Mouse (Mus musculus) gastrocnemius, adult 8-10 months (tissue): ENCODE measurements around the gene Masp2. TPM values are rescaled to one million over a fixed set of nuclear protein-coding genes. Genes with fewer than 3 reads are reported as not detected.

Experiments
- DNase-seq, 2 experiments: peaks; one replicate each; pipeline ENCODE4 v3.0.0; 2022; ENCODE audit warnings: low spot score in 2 of 2
- total RNA-seq, 4 experiments: library from RNA; stranded (reverse); gene quantifications; 2 replicates each; pipeline ENCODE4 v1.2.4; 2022

Masp2 gene
- under 1 TPM; 0.24 to 0.56 (median 0.53) TPM for total RNA-seq

DNA sequence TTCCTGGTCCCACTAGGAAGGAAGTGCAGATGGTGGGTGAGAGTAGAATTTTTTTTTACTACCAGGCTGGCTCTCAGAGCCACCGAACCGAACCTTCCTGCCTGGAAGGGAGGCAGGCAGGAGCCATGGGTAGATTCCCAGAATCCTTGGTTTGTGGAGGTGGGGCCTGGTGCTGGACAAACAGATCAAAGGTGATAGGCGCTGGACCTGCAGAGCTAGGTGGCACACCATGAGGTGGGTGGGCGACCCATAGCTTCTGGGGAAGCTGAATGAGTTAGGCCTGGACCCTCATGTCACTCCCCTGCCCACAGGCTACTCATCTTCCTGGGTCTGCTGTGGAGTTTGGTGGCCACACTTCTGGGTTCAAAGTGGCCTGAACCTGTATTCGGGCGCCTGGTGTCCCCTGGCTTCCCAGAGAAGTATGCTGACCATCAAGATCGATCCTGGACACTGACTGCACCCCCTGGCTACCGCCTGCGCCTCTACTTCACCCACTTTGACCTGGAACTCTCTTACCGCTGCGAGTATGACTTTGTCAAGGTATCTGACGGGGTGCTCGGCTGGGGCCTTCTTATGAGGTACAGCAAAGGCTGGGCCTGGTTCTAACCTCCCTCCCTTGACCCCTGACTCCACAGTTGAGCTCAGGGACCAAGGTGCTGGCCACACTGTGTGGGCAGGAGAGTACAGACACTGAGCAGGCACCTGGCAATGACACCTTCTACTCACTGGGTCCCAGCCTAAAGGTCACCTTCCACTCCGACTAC, at the start of gene Masp2:
Masp2 (plus strand) TSS at position 198 of the 764 bp plus-strand sequence.
- no peak for DNase-seq

DNA sequence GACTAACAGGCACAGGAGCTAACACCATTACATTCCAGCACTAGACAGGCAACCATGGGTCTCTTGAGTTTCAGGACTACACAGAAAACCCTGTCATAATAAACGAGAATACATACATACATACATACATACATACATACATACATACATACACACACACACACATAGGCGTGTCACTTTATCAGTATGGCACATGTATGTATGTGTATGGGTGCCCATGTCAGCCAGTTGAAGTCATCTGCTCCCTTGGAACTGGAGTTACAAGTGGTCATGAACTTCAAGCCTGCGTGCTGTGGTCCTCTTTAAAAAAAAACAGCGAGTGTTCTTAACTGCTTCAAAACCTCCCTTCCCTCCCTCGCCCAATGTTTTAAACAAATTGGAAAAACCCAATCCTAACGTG, 44.6 kb upstream of the Masp2 start:
- no peak for DNase-seq

DNA sequence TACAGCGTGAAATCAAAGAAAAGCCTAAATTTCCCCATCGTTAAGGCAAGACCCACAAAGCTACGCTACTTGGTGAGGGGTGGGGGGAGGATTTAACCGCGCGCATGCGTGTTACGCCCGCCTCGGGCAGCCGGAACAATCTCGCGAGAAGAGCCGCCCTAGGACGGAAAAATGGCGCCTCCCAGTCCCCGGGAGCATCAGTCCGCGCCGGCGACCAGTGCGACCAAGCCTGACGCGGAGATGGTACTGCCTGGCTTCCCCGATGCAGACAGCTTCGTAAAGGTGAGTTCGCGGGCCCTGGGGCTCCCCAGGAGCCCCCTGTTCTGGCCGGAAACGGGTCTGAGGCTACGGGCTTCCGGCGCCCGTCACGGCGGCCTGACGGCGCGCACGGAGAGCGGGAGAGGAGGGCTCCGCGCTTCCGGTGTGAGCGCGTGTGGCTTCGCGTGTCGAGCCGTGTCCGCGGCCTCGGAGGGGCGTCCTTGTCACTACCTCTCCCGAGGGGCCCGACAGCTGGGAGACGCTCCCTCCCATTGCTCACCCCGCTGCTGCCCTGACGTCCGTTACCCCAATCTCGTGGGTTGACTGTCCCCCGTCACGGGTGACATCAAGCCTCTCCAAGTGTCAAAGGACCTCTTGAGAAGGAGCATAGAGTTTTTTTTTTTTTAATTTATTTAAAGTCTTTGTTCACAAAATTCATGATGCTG, 43.9 kb upstream of the Masp2 start, which contains the start of gene Exosc10:
Exosc10 (plus strand) TSS at position 133 of the 704 bp plus-strand sequence.
- DNase-seq: peak; percentile 63 to 79

DNA sequence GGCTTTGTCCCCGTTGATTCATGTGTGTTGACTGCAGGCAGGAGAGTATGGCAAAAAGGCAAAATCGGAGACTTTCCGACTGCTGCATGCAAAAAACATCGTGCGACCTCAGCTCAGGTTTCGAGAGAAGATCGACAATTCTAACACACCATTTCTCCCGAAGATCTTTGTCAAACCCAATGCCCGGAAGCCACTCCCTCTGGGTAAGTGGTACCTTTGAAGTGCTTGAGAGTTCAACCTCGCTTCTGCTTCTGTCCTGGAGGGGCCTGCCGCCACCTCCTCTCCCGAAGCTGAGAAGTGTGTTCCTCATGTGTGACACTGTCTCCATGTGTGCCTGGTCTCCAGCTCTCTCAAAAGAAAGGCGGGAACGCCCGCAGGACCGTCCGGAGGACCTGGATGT, 39.7 kb upstream of the Masp2 start:
- DNase-seq: no peak

DNA sequence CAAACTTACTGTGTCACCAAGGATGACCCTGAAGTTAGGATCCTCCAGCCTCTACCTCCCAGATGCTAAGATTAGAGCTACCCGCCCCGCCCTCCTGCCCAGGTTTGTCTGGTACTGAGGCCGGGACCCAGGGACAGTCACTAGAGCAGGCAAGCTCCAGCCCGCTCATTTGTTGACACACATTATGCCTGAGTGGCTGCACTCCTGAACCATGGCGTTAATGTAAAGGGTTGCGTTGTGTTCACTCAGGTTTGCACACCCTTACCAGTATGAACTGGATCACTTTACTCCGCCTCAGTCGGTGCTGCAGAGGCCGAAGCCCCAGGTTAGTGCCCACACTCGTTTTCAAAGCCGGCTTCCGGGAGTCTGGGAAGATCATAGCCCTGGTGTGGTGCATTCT, 38.8 kb upstream of the Masp2 start:
- no peak for DNase-seq

DNA sequence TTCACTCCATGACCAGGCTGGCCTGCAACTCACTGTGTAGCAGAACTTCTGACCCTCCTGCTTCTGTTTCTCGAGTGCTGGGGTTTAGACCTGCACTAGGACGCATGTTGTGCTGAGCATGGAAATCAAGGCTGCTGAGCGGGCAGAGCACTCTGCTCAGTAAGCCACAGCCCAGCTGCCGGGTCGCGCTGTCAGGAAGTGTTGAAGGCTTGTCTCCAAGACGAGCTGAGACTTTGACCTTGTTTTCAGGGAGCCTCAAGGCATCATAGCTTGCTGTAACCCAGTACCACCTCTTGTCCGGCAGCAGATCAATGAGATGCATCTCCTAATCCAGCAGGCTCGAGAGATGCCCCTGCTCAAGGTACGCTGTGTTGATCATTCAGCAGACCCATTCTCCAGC, 32.2 kb upstream of the Masp2 start:
- no peak for DNase-seq

DNA sequence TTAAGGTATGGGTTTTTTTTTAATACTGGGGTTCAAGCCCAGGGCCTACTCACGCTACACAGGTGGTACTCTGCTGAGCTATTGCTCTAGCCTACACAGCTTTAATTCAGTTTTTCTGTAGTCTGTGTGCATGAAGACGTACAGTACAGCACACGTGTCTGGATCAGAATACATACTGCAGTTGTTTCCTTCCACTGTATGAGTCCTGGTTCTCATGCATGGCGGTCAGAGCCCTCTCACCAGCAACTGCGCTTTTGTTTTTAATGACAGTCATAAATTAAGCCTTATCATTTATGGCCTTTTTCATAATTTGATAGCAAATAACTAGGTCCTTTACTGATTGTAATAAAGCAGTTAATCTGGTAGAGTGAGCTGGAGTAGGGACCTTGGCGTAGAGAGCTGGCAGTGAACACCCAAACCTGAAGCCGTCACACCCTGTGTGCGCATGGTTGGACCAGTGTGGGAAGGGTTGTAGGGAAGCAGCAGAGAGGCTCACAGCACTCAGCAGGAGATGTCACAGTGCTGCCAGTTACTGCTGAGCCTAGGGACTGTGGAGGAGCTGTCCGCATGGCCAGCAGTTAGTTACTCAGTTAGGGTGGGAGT, 31.6 kb upstream of the Masp2 start:
- DNase-seq: no peak

DNA sequence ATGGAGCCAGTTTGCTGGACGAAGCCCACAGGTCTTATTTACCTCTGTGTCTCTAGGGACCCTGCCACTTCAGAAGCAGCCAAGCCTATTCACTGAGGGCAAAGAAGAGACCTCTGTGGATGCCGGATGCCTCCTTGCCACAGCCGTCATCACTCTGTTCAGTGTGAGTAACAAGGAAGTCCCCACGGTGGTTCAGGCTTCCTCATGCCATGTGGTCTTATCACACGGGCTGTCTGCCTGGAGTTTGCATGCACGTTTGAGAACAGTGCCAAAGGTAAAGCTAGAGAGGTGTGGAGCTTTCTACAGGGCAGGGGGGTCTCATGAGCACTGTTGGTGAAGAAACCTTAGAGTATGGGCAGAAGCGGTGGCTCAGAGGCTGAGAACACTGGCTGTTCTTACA, 29.1 kb upstream of the Masp2 start:
- DNase-seq: no peak

DNA sequence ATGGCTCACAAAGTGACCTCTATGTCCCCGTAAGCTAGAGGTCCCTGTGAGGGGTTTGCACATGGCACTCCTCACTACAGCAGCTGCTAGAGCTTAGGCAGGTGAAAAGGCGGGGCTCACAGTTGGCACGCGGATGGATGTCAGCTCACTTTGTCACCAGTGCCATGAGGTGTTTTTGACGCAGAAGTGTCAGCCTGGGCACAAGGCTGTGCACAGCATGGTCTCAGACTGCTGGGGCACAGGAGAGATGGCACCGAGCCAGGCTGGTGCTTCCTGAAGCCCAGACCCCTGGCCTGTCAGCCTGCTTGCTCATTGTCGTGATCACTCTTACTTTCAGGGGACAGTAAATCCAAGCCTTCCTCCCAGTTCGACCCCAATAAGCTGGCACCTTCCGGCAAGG, 21.6 kb upstream of the Masp2 start:
- no peak for DNase-seq

DNA sequence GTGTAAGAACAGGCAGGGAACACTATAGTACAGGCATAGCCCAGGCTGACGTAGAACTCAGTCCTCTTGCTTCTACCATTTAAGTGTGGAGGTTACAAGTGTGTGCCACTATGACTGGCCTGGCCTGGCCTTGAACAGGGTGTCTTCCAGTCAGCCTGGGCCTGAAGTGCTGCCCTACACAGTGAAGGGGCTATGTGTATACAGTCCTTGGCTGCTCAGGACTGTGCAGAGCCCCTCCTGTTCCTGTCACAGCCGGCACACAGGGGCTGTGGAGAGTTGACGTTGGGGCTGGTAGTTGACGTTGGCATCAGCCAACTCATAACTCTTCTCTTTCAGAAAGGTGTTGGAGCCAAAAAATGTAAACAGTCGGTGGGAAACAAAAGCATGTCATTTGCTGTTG, 20.9 kb upstream of the Masp2 start:
- DNase-seq: no peak

DNA sequence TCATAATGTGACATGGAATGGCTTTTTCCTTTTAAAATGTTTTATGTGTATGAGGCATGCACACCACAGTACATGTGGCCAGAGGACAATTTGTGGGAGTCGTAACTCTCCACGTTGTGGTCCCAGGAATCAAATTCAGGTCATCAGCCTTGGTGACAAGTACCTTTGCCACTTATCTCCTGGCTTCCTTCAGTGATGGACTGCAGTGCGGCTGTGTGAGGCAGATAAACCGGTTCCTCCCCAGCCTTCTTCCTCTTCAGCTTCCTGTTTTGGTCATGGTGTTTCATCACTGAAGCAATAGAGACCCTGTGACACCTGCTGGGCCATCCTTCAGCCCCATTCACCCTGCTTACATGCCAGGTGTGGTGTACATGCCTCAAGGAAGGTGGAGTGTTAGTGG, 19.1 kb upstream of the Masp2 start:
- no peak for DNase-seq

DNA sequence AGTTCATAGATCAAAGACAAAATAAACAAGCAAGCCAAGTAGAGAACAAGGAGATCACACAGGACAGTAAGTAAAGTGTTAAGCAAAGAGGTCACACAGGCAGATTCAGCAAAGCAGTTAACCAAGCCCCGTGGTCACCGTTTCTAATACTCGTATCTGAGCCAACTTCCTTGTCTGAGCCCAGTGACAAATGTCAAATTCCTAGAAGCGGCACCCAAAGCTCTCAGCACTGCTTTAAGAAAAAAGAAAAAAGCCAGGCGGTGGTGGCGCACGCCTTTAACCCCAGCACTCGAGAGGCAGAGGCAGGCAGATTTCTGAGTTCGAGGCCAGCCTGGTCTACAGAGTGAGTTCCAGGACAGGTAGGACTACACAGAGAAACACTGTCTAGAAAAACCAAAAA, 15.7 kb upstream of the Masp2 start:
- no peak for DNase-seq

DNA sequence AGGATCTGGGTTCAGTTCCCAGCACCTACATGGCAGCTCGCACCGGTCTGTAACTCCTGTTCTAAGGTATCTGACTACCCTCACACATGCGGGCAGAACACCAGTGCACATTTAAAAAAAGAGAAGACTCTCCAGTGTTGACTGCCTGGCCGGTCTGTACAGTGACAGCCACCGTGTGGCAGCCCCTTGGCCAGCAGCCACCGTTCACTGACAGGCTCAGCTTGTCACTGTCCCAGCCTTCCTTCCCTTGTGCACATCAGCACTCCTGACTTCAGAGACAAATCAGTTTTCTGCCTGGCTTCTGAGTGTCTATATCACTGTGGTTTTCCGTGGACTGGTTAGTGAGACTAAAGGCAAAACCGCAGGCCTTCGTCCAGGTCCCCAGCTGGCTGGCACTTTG, 13.6 kb upstream of the Masp2 start:
- no peak for DNase-seq

DNA sequence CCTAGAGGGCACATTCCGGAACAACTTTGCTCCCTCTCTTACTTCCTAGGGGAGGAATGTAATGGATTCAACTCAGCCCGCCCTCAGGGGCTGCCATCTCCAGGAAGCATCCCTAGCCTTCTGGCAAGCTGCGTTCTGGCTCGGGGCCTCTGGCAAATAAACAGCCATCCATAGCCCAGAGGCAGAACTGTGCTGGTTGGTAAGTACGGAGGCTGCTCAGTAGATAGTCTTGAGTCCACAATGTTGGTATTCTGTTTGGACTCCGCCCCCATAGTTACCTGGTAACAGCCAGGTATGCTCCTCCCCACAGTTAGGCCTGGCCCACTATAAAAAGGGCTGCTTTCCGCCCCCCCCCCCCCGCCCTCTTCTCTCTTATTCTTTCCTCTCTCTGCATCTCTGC, 12.8 kb upstream of the Masp2 start:
- no peak for DNase-seq

DNA sequence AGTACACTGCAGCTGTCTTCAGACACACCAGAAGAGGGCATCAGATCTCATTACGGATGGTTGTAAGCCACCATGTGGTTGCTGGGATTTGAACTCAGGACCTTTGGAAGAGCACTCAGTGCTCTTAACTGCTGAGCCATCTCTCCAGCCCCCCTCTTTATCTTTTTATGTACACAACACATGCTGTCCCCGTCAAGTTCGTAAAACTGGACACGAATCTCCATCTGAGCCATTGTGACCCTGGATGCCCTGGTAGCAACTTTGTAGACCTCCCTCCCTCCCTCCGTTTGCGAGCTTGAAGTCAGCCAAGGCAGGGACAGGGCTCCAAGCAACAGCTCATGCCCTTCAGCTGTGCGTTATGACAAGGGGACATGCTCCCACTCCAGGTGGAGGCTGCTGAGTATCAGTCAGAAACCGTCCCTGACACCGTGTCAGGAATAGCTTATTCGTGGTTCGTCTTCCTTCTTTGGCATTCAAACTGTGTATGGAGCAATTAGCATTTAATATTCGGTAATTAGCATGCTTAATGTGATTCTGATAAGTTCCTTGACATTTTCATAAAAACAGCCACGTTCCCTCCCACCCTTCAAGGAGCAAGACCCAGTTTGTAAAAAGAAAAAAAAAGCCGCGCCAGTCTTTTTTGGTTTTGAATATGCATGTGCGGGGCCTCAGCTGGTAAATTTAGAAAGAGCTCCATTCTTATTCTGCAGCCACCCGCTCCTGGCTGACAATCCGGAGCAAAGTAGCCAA, 11.8 kb upstream of the Masp2 start:
- no peak for DNase-seq

DNA sequence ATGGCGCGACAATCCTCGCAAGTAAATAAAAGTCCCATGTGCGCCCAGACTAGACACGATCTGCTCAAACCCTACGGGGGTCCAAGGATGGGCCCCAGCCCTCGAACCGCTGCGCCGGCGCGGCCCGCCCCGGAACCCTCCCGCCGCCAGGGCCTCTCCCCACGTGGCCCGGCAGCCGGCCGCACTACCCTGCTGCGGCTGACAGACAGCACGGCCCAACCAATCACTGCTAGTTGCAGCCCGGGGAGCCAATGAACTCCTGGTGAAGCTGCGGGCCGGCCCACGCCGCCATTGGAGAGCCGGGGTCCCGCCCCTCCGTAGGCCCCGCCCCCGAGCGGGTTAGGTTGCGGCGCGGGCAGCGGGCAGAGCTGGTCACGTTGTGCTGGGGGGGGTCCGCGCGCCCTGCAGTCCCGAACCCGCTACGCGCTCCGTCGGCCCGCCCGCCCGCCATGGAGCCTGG, 11.2 kb upstream of the Masp2 start, which contains the start of gene Srm:
Srm (plus strand) TSS at position 333 of the 460 bp plus-strand sequence.
- peak; percentile 97 to 98 for DNase-seq

DNA sequence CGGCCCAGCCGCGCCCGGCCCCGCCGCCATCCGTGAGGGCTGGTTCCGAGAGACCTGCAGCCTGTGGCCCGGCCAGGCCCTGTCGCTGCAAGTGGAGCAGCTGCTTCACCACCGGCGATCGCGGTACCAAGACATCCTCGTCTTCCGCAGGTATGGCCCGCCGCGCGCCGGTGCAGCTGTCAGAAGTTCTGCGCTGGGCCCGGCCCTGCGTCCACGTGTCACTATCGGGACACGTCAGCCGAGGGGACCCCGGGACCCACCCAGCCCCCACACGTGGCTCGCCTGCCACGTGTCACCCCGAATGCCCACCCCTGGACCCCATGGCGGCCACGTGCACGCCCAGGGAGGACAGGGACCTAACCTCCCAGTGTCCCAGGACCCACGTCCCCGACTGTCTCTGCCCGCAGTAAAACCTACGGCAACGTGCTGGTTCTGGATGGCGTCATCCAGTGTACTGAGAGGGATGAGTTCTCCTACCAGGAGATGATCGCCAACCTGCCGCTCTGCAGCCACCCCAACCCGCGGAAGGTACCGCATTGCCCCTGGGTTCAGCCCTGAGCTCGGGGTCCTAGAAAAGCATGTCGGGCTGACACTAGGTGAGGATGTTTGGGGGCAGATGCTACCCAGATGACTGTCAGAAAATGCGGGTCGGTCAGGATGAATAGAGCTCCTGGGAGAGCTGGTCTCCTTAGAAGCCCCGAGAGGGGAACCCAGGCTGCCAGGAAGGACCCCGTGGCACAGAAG, 10.5 kb upstream of the Masp2 start:
- DNase-seq: no peak

DNA sequence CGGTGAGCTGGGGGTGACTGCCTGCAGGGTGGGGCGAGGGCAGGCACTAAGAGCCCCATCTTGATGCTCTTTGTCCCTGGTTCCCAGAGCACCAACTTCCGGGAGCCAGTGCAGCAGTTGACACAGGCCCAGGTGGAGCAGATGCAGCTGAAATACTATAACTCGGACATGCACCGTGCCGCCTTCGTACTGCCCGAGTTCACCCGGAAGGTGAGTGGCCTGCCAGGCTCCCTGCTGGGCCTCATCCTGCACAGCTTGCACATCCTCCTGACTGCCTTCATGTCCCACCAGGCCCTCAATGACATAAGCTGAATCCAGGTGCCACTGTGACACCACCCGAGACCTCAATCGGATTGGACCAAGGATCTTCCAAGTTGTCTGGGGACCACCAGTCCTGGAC, 8.4 kb upstream of the Masp2 start:
- DNase-seq: no peak

DNA sequence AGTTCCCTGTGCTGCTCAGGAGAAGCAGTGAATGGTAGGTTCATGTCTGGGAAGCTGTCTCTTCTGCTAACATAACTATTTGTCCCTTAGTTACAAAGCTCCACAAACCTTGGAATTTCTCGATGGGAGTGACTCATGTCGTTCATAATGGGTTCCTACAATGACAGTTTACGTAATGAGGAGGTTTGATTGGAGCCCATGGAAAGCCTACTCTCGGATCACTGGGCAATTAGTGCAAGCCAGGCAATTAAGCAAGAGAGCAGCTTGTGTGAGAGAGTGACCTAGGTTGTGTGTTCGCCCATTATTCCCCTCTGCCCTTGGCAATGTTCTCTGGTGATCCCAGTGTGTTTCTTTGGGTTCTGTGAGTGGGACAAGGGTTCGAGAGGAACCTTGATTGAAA, 6.4 kb upstream of the Masp2 start:
- DNase-seq: no peak

DNA sequence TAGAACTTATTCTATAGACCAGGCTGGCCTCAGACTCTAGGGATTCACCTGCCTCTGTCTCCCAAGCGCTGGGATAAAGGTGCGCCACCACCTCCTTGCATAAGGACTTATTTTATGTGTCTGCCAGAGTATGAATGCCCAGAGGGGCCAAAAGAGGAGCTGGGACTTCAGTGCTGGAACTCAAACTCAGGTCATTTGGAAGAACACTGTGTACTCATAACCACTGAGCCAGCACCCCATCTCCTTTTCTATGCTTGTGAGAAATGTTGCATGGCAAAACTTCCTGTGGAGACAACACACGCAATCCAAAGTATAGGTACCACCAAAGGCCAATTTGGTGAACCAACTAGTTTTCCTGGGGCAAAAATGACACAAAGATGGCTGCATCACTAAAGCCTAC, 5.6 kb upstream of the Masp2 start:
- no peak for DNase-seq

DNA sequence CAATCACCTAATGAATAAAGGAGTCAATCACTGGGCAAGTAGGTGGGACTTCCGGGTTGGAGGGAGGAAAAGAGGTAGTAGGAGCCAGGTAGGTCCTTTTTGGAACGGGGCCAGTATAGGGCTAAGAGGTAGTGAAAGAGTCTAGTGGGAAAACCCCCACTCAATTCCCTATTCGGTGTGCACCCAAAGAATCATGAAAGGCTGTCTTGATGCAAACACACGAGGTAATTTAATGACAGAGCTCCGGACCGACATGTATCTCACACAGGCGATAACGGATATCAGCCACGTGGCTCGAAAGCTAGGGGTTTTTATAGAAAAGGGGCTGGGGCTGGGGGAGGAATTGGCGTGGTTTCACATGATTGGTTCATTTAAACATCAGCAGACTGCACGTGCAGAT, 3.5 kb upstream of the Masp2 start:
- no peak for DNase-seq
